Mouse (Mus musculus) liver, adult 2 months (tissue): ENCODE measurements around the gene Gm20388. TPM values are rescaled to one million over a fixed set of nuclear protein-coding genes. Genes with fewer than 3 reads are reported as not detected.

Experiments used
- DNase-seq: peaks from one replicate; pipeline ENCODE4 v3.0.0-alpha.2; 2011; ENCODE audit warnings: low read depth, low spot score; ENCODE audit errors: extremely low read depth
- H3K27ac ChIP-seq: fragments of 200-500 bp; replicated peaks from 2 replicates; pipeline ENCODE4 v1.5.1; 2012; ENCODE audit warnings: low read depth, mild to moderate bottlenecking, control low read depth, inconsistent platforms, low read length; ENCODE audit not compliant: insufficient read depth
- H3K27me3 ChIP-seq: fragments of 200-500 bp; 2 replicates; pipeline ENCODE4 v1.6.1; 2012; ENCODE audit warnings: mild to moderate bottlenecking, moderate library complexity, low read length, inconsistent platforms; ENCODE audit not compliant: control insufficient read depth, insufficient read depth
- H3K36me3 ChIP-seq: fragments of 200-500 bp; 2 replicates; pipeline ENCODE4 v1.6.1; 2012; ENCODE audit warnings: low read length, inconsistent platforms; ENCODE audit not compliant: control insufficient read depth, insufficient read depth
- H3K4me1 ChIP-seq: fragments of 200-500 bp; 2 replicates; pipeline ENCODE4 v1.6.1; 2011; ENCODE audit warnings: low read length; ENCODE audit not compliant: control insufficient read depth, insufficient read depth
- H3K4me3 ChIP-seq: fragments of 200-500 bp; 2 replicates; pipeline ENCODE4 v1.5.1; 2011; ENCODE audit warnings: low read depth, mild to moderate bottlenecking, control low read depth, low read length, moderate library complexity; ENCODE audit not compliant: insufficient read depth
- H3K79me2 ChIP-seq: fragments of 200-500 bp; 2 replicates; pipeline ENCODE4 v1.6.1; 2012; ENCODE audit warnings: inconsistent platforms, mild to moderate bottlenecking, low read length, moderate library complexity; ENCODE audit not compliant: control insufficient read depth, insufficient read depth
- H3K9ac ChIP-seq: fragments of 200-500 bp; 2 replicates; pipeline ENCODE4 v1.6.1; 2012; ENCODE audit warnings: low read depth, mild to moderate bottlenecking, control low read depth, inconsistent platforms, low read length
- CTCF ChIP-seq: fragments of 200-500 bp; IDR thresholded peaks from 2 replicates; pipeline ENCODE4 v1.5.1; 2011; ENCODE audit warnings: low read depth, low read length, control low read depth
- POLR2A ChIP-seq: fragments of 200-500 bp; IDR thresholded peaks from 2 replicates; pipeline ENCODE4 v1.6.1; 2011; ENCODE audit warnings: low read length, control low read depth; ENCODE audit not compliant: insufficient read depth; ENCODE audit errors: extremely low read depth
- WGBS: fragments of 180-500 bp; shearing (Covaris S2); methylation state at CpG from one replicate; pipeline ENCODE4 v1.1.7; 2018; 5-methylcytosine and 5-hydroxymethylcytosine counted together
- polyA plus RNA-seq: library from polyadenylated mRNA; depleted of rRNA; stranded (reverse); fragments of >200 nt; gene quantifications from 2 replicates; pipeline ENCODE4 v1.2.3, GENCODE M21; 2012
- total RNA-seq: library from RNA; depleted of rRNA; stranded (reverse); fragments of >200 nt; gene quantifications from 2 replicates; pipeline ENCODE4 v1.2.3, GENCODE M21; 2014

Gene Gm20388
- total and polyA plus RNA-seq, 2 experiments = 6.4 to 19.9 TPM

- no peak for TF ChIP-seq POLR2A
- TF ChIP-seq CTCF = no peak
Measured at GRCm38 (mm10) chr8:121609916-121610315, 1699.3 kb downstream of the Gm20388 start.

GRCm38 (mm10) chr8:121613419-121613818, 1702.8 kb downstream of the Gm20388 start:
- no peak overlapping the region for H3K4me3 ChIP-seq
- H3K4me1 ChIP-seq = peaks cover 10% of the 10 kb centered on the region; the same call in 1 of the 2 replicates
- H3K36me3 ChIP-seq = peaks cover 7% of the 10 kb centered on the region; the same call in 1 of the 2 replicates
- H3K27ac ChIP-seq = no peak overlapping the region
- no peaks in the 10 kb centered on the region for H3K27me3 ChIP-seq
- H3K79me2 ChIP-seq = peaks cover 57% of the 10 kb centered on the region
- no peak for TF ChIP-seq POLR2A
- TF ChIP-seq CTCF = no peak
- no peak overlapping the region for H3K9ac ChIP-seq
- DNase-seq = no peak

More at GRCm38 (mm10) chr8:121609916-121610315, 1699.3 kb downstream of the Gm20388 start:
- Histone ChIP-seq H3K27ac (no peak overlapping the region), H3K36me3 (peaks cover 24% of the 10 kb centered on the region), H3K79me2 (peaks cover 28% of the 10 kb centered on the region), H3K4me1 (peaks cover 2% of the 10 kb centered on the region; the same call in 1 of the 2 replicates), H3K9ac (no peak overlapping the region), H3K27me3 (no peaks in the 10 kb centered on the region), H3K4me3 (no peak overlapping the region)
- 84% methylated on average over 11 of the region's 11 CpGs for WGBS
- no peak for DNase-seq

GRCm38 (mm10) chr8:121619401-121619995, 1708.9 kb downstream of the Gm20388 start:
- TF ChIP-seq POLR2A (no peak), CTCF (no peak)
- 7% methylated on average over 7 of the region's 7 CpGs for WGBS
- Histone ChIP-seq H3K4me3 (no peak overlapping the region), H3K9ac (no peak overlapping the region), H3K36me3 (no peaks in the 10 kb centered on the region), H3K27me3 (no peaks in the 10 kb centered on the region), H3K79me2 (peaks cover 52% of the 10 kb centered on the region), H3K27ac (peak overlapping the region; percentile 70), H3K4me1 (peaks cover 36% of the 10 kb centered on the region)
- DNase-seq = peak; percentile 96

- Histone ChIP-seq H3K79me2 (peaks cover 55% of the 10 kb centered on the region), H3K36me3 (no peaks in the 10 kb centered on the region), H3K9ac (no peak overlapping the region), H3K27ac (peak overlapping the region; percentile 1), H3K27me3 (no peaks in the 10 kb centered on the region), H3K4me3 (no peak overlapping the region), H3K4me1 (peaks cover 36% of the 10 kb centered on the region)
- TF ChIP-seq CTCF (no peak), POLR2A (no peak)
- peak; percentile 66 for DNase-seq
- WGBS = 53% methylated on average over 12 of the region's 12 CpGs
Measured at GRCm38 (mm10) chr8:121620801-121621516, 1710.3 kb downstream of the Gm20388 start.

- no peak for DNase-seq
- H3K9ac ChIP-seq = no peak overlapping the region
Measured at GRCm38 (mm10) chr8:121621879-121622278, 1711.2 kb downstream of the Gm20388 start.

GRCm38 (mm10) chr8:121623043-121623442, 1712.4 kb downstream of the Gm20388 start:
- Histone ChIP-seq H3K36me3 (peaks cover 3% of the 10 kb centered on the region), H3K4me3 (no peak overlapping the region), H3K27ac (no peak overlapping the region), H3K9ac (no peak overlapping the region), H3K27me3 (no peaks in the 10 kb centered on the region), H3K79me2 (peaks cover 50% of the 10 kb centered on the region), H3K4me1 (peaks cover 32% of the 10 kb centered on the region)
- no peak for DNase-seq
- WGBS = 81% methylated on average over 8 of the region's 8 CpGs
- TF ChIP-seq CTCF = no peak
- TF ChIP-seq POLR2A = no peak

More at GRCm38 (mm10) chr8:121621879-121622278, 1711.2 kb downstream of the Gm20388 start:
- Histone ChIP-seq H3K4me1 (peaks cover 36% of the 10 kb centered on the region), H3K27me3 (no peaks in the 10 kb centered on the region), H3K4me3 (no peak overlapping the region), H3K36me3 (no peaks in the 10 kb centered on the region), H3K79me2 (peaks cover 58% of the 10 kb centered on the region), H3K27ac (no peak overlapping the region)
- WGBS = 75% methylated on average over 1 of the region's 1 CpGs
- TF ChIP-seq CTCF = no peak
- no peak for TF ChIP-seq POLR2A
